Mouse (Mus musculus) thymus, adult 2 months (tissue): ENCODE data around the gene Aurkb.

ENCODE experiments used
- CTCF ChIP-seq: fragments of 200-500 bp; IDR thresholded peaks from 2 replicates; pipeline ENCODE4 v1.5.1; 2012; ENCODE audit warnings: mild to moderate bottlenecking, control low read depth, low read length, moderate library complexity, borderline replicate concordance; ENCODE audit not compliant: control insufficient read depth, poor library complexity, insufficient read depth; ENCODE audit errors: extremely low read depth
- POLR2A ChIP-seq: fragments of 200-500 bp; IDR thresholded peaks from 2 replicates; pipeline ENCODE4 v1.6.1; 2012; ENCODE audit warnings: mild to moderate bottlenecking, low read length, control low read depth, moderate library complexity; ENCODE audit not compliant: control insufficient read depth, poor library complexity, insufficient read depth; ENCODE audit errors: extremely low read depth

DNA sequence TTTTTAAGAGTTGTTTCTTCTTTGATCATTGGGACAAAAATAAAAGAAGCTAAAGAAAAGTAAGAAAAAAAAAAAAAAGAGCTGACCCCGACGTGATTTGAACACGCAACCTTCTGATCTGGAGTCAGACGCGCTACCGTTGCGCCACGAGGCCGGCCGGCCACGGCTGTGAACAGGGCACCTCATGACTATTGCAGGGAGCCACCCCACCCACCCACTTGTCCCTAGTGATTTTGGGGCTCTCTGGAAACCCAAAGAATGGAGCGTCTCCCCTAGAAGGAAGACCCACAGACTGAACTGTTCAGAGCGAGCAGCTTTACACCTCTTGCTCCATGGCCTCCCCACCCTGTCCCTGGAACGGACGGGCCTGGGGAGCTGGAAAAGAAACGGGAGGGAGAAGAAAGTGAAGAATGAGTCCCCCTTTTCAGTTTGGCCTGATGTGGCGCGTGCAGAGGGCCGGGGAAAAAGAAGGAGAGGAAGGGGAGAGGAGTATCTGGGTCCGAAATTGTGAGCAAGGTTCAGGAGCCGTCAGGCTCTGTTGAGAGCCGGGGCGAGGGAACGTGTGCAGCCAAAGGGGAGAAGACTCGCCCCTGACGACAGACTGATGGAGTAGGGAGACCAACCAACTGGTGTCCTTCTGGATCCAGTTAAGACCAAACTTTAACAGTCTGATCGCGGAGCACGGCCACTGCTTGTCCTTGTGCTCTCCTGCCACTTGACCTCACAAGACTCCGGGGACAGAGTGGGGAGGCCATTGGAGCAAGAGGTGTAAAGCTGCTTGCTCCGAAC, 18.2 kb downstream of the Aurkb start:
- TF ChIP-seq CTCF (no peak), POLR2A (peak; percentile 2; the same call in 1 of the 2 replicates)
